12 mouse cellular contexts compared by ENCODE assay signal in genomic region chr2:142058751-142059090, GRCm38 (mm10).
DNase-seq lines count a peak whose midpoint lies in the region; ATAC-seq and TF ChIP-seq lines count a peak whose summit lies in the region.
"Had no signal": no experiment of that assay in that cellular context is flagged by ENCODE, and none has a peak within 500 bp of the region (broad histone marks: within the 10 kb centered on the region; RNA-seq: fewer than 3 reads in every experiment).

No protein-coding gene starts in this region.

- TF ChIP-seq CTCF in left cerebral cortex, adult 2 months (IDR thresholded peaks at IDR 0.05), result no peak

- peak overlapping the region in 1 of 2 experiments; percentile 57; a peak in 2 of 4 replicates for H3K27ac ChIP-seq in heart, embryonic 14.5 days (replicated peaks in 1 of 2; ENCODE audit: control insufficient read depth in 1 of 2, insufficient read depth in 1 of 2, low read depth in 2 of 2, low read length in 2 of 2)
- H3K27ac ChIP-seq in embryonic facial prominence, embryonic 13.5 days, result peak overlapping the region; percentile 82
- peak overlapping the region; percentile 72 for H3K27ac ChIP-seq in hindbrain, embryonic 15.5 days (replicated peaks)
- H3K27ac ChIP-seq in midbrain, embryonic 15.5 days, result peak overlapping the region; percentile 57; the same call in 1 of the 2 replicates
- no peak overlapping the region for H3K27ac ChIP-seq in left cerebral cortex, adult 2 months
- H3K27ac ChIP-seq: lung, embryonic 15.5 days had no signal

- no peaks in the 10 kb centered on the region for H3K36me3 ChIP-seq in heart, embryonic 14.5 days (ENCODE audit: control insufficient read depth, insufficient read depth, low read length)
- no peaks in the 10 kb centered on the region for H3K36me3 ChIP-seq in embryonic facial prominence, embryonic 13.5 days
- H3K36me3 ChIP-seq in hindbrain, embryonic 15.5 days, result no peaks in the 10 kb centered on the region
- no peaks in the 10 kb centered on the region for H3K36me3 ChIP-seq in midbrain, embryonic 15.5 days (replicated peaks)
- H3K36me3 ChIP-seq: lung, embryonic 15.5 days had no signal

- peaks cover 6 to 7% of the 10 kb centered on the region in 2 experiments; a peak in 3 of 4 replicates for H3K4me1 ChIP-seq in heart, embryonic 14.5 days (ENCODE audit: control insufficient read depth in 2 of 2, insufficient read depth in 2 of 2, low read length in 2 of 2)
- peaks cover 11% of the 10 kb centered on the region for H3K4me1 ChIP-seq in embryonic facial prominence, embryonic 13.5 days
- H3K4me1 ChIP-seq in hindbrain, embryonic 15.5 days (replicated peaks), result peaks cover 14% of the 10 kb centered on the region
- H3K4me1 ChIP-seq in midbrain, embryonic 15.5 days, result peaks cover 12% of the 10 kb centered on the region
- H3K4me1 ChIP-seq: lung, embryonic 15.5 days had no signal

- no peaks in the 10 kb centered on the region for H3K27me3 ChIP-seq in heart, embryonic 14.5 days (ENCODE audit: control insufficient read depth, insufficient read depth, low read length)
- no peaks in the 10 kb centered on the region for H3K27me3 ChIP-seq in embryonic facial prominence, embryonic 13.5 days
- no peaks in the 10 kb centered on the region for H3K27me3 ChIP-seq in hindbrain, embryonic 15.5 days
- no peaks in the 10 kb centered on the region for H3K27me3 ChIP-seq in midbrain, embryonic 15.5 days (replicated peaks)
- H3K27me3 ChIP-seq: lung, embryonic 15.5 days had no signal

- ATAC-seq in heart, embryonic 14.5 days (ENCODE audit: insufficient number of reproducible peaks, insufficient read depth, low FRiP score, low read depth), result no peak
- ATAC-seq in embryonic facial prominence, embryonic 13.5 days (ENCODE audit: insufficient number of reproducible peaks, insufficient read depth, low FRiP score, low TSS enrichment, low read depth), result no peak
- ATAC-seq in hindbrain, embryonic 15.5 days (ENCODE audit: low FRiP score, low read depth), result no peak; the same call in 1 of the 2 replicates
- peak; percentile 71; the same call in 1 of the 2 replicates for ATAC-seq in midbrain, embryonic 15.5 days (replicated peaks)

- H3K9me3 ChIP-seq in heart, embryonic 14.5 days (ENCODE audit: control insufficient read depth, low read length), result no peaks in the 10 kb centered on the region
- H3K9me3 ChIP-seq in embryonic facial prominence, embryonic 13.5 days, result no peaks in the 10 kb centered on the region
- no peaks in the 10 kb centered on the region for H3K9me3 ChIP-seq in hindbrain, embryonic 15.5 days
- no peaks in the 10 kb centered on the region for H3K9me3 ChIP-seq in midbrain, embryonic 15.5 days
- H3K9me3 ChIP-seq: lung, embryonic 15.5 days had no signal

- H3K4me2 ChIP-seq in heart, embryonic 14.5 days (ENCODE audit: low read length), result peak overlapping the region; percentile 48
- H3K4me2 ChIP-seq in embryonic facial prominence, embryonic 13.5 days, result peak overlapping the region; percentile 47
- H3K4me2 ChIP-seq in hindbrain, embryonic 15.5 days, result 0 out of 2 replicates have a peak overlapping the region, but pooled peaks have one; percentile 5
- H3K4me2 ChIP-seq in midbrain, embryonic 15.5 days, result 0 out of 2 replicates have a peak overlapping the region, but pooled peaks have one; percentile 26
- H3K4me2 ChIP-seq: lung, embryonic 15.5 days had no signal

- intact Hi-C loops in heart, postnatal 14 days (cut with DNase I), result loop anchor here (5.0 kb wide), 1 partner anchor 1386 kb away; the partner anchor contains the start of gene Flrt3
- intact Hi-C loops in left cerebral cortex, adult 2 months (cut with DNase I), result no loop called here

- H3K4me3 ChIP-seq in heart, embryonic 14.5 days (ENCODE audit: control insufficient read depth in 1 of 2, insufficient read depth in 1 of 2, low read depth in 1 of 2, low read length in 2 of 2), result peak overlapping the region in 1 of 2 experiments; percentile 0; a peak in 1 of 4 replicates
- no peak overlapping the region for H3K4me3 ChIP-seq in embryonic facial prominence, embryonic 13.5 days
- H3K4me3 ChIP-seq in hindbrain, embryonic 15.5 days, result no peak overlapping the region
- no peak overlapping the region for H3K4me3 ChIP-seq in midbrain, embryonic 15.5 days
- no peak overlapping the region for H3K4me3 ChIP-seq in left cerebral cortex, adult 2 months
- H3K4me3 ChIP-seq: lung, embryonic 15.5 days; myocyte had no signal

- 0 out of 2 replicates have a peak overlapping the region, but pooled peaks have one; percentile 18 for H3K9ac ChIP-seq in heart, embryonic 14.5 days (ENCODE audit: low read length)
- peak overlapping the region; percentile 51 for H3K9ac ChIP-seq in embryonic facial prominence, embryonic 13.5 days
- no peak overlapping the region for H3K9ac ChIP-seq in hindbrain, embryonic 15.5 days
- no peak overlapping the region for H3K9ac ChIP-seq in midbrain, embryonic 15.5 days
- H3K9ac ChIP-seq: lung, embryonic 15.5 days had no signal

- DNase-seq in heart, postnatal 14 days, result no peak
- DNase-seq in left cerebral cortex, adult 2 months (ENCODE audit: extremely low spot score in 1 of 2, low spot score in 2 of 2), result no peak
- DNase-seq in c-Kit-positive CD71-positive TER-119-positive erythroid progenitor cells, embryonic 14.5 days (ENCODE audit: low spot score), result no peak
- DNase-seq in kidney, adult 9 months, result no peak
- DNase-seq: adrenal gland, postnatal 14 days; kidney, postnatal 14 days had no signal

- 45% methylated on average over 2 of the region's 2 CpGs for WGBS in heart, embryonic 14.5 days
- WGBS in embryonic facial prominence, embryonic 13.5 days, result 52% methylated on average over 2 of the region's 2 CpGs
- WGBS in hindbrain, embryonic 15.5 days, result 52% methylated on average over 2 of the region's 2 CpGs
- WGBS in midbrain, embryonic 15.5 days, result 54% methylated on average over 2 of the region's 2 CpGs

Comparison
In these comparisons a context has a peak if more than half of its experiments do, and no peak if none do; other contexts are left out.
1. H3K9ac ChIP-seq: peak in heart, embryonic 14.5 days (single experiment) and embryonic facial prominence, embryonic 13.5 days (single experiment); none in hindbrain, embryonic 15.5 days (single experiment) and midbrain, embryonic 15.5 days (single experiment).
2. Peak in every context shown above with its lines, with median percentiles within 50 percentile points of each other: H3K4me2 ChIP-seq.